Mouse (Mus musculus): Measurements from ENCODE around the gene Tamm41.

Tamm41 gene

DNA sequence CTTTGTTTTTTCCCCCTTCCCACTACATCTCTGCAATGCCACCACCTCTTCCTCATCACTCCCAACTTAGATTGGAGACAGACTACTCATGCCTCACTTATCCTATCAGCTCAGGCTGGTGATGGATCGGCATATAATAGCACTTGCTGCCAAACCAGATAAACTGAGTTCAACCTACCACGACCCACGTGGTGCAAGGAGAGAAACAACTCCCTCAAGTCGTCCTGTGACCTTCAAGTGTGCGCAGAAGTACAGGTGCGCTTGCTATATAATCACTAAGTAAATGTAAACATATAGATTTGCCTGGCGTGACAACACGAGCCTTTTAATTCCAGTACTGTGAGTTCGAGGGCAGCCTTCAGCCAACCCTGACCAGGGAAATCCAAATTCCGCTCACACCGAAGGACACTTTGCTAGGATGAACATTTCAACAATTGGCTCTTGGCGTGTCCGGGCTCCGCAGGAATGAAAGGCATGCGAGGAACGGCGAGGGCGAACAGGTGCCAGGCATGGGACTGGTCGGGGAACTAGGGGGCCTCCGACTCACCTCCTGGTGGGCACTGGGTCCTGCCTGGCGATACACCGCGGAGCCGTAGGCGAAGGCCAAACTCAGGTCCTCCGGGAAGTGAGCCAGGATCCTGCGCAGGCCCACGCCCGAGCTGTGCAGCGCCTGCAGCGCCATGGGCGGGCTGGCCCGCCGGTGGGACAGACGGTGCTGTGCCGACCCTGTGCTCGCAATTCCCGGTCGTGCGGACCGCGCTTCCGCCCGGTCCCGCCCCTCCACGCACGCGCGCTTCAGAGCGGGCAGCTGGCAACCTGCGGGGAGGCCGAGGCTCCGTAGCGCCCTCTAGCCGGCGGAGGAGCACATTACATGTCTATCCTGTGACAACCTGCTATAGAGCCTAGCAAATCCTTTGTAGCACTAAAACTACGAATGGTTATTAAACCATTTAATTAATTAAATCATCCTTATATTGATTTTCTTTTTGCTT is at the start of gene Tamm41:
Tamm41 (minus strand) TSS at position 774 of the 992 bp plus-strand sequence.
- peak; percentile 93 to 96 for DNase-seq

GRCm38 (mm10) chr6:115085274-115085841 is 47.7 kb upstream of the Tamm41 start:
- DNase-seq: peak; percentile 86 to 87

GRCm38 (mm10) chr6:115076781-115077575 is 39.3 kb upstream of the Tamm41 start:
- DNase-seq: peak; percentile 54 to 55

GRCm38 (mm10) chr6:115072024-115072423 is 34.3 kb upstream of the Tamm41 start:
- peak in 1 of 2 experiments; percentile 47 for DNase-seq

GRCm38 (mm10) chr6:115065411-115066241 is 27.9 kb upstream of the Tamm41 start:
- DNase-seq: peak; percentile 74 to 78

- DNase-seq: no peak
Measured at GRCm38 (mm10) chr6:115062605-115063350, 25.1 kb upstream of the Tamm41 start.

DNA sequence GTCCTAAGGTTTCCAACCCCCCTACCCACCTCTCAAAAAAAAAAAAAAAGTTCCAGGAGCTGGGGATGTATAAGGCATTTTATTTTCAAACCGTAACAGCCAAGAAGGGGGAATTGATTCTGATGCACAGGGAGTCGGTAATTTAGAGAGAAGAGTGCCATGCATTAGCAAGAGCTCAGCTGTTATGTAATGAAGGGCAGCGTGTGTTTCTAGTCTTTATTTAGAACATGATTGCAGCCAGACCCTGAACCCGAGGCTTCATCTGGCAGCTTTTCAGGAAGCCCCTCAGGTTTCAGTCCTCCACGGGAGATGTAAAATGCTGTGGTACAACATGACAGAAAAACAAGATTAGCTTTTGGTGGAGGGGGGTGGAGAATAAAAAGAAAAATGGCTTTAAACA is 21.6 kb upstream of the Tamm41 start:
- no peak for DNase-seq

DNA sequence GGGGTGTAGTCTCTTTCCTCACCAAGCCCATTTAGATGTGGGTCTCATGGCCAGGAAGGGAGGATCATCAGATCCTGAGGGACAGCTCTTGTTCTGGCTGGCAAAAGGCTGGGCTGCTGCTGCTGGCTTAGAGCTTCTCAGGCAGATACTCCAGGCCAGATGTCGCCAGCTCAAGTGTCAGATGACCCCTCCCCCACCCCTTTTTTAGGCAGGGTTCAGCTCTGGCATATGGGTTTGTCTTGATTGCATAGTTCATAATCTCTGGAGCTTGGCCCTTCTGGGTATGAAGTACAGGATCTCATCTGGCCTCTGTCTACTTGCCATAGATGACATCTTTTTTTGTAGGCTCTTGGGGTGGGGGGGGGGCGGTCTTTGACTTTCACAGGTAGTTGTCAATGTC is 19.0 kb upstream of the Tamm41 start:
- no peak for DNase-seq

GRCm38 (mm10) chr6:115055440-115055839 is 17.8 kb upstream of the Tamm41 start:
- DNase-seq: no peak

- DNase-seq: no peak
Measured at GRCm38 (mm10) chr6:115051586-115052197, 14.0 kb upstream of the Tamm41 start.

GRCm38 (mm10) chr6:115049015-115049414 is 11.3 kb upstream of the Tamm41 start:
- DNase-seq: peak; percentile 76 to 88

- DNase-seq: no peak
Measured at GRCm38 (mm10) chr6:115047816-115048215, 10.1 kb upstream of the Tamm41 start.

DNA sequence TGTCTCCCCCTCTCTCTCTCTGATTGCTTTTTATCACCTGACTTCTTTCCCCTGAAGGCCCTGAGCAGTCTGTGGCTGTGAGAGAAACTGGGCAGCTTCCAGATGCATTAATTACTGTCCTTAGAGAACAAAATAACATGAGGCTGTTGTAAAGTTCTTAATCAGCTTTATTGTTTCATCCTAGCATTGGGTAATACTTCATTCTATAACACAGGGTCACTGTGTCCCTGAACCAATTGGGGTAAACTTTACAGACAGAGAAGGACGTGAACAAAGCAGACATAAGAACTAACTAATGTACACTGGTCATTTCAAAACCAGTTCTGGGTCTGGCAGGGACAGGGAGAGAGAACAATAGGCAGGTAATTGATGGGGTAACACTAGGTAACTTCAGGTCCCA is 8.4 kb upstream of the Tamm41 start:
- no peak for DNase-seq

GRCm38 (mm10) chr6:115044709-115045108 is 7.0 kb upstream of the Tamm41 start:
- DNase-seq: no peak

- DNase-seq: no peak
Measured at GRCm38 (mm10) chr6:115043657-115044500, 6.2 kb upstream of the Tamm41 start.

- DNase-seq: no peak
Measured at GRCm38 (mm10) chr6:115042609-115043008, 4.9 kb upstream of the Tamm41 start.

- no peak for DNase-seq
Measured at GRCm38 (mm10) chr6:115033441-115033840, 4.2 kb downstream of the Tamm41 start.

- no peak for DNase-seq
Measured at GRCm38 (mm10) chr6:115030098-115030497, 7.6 kb downstream of the Tamm41 start.

DNA sequence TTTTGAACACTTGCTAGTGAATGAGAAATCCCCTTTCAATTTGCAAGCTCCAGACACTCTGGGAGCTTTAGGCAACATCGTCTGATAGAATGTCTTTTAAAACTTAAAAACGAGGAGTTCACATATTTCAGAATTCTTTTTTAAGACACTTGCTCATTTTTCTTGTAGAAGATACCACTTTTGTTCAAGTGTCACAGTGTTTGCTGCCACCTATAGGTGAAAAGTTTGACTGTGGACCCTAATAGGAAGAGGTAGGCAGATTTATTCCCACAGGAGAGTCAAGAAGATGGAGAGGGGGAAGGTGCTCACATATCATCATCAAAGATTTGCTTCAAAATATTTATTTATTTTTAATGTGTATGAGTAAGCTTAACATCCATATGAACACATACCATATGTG is 8.4 kb downstream of the Tamm41 start:
- peak in 1 of 2 experiments; percentile 28 for DNase-seq

DNA sequence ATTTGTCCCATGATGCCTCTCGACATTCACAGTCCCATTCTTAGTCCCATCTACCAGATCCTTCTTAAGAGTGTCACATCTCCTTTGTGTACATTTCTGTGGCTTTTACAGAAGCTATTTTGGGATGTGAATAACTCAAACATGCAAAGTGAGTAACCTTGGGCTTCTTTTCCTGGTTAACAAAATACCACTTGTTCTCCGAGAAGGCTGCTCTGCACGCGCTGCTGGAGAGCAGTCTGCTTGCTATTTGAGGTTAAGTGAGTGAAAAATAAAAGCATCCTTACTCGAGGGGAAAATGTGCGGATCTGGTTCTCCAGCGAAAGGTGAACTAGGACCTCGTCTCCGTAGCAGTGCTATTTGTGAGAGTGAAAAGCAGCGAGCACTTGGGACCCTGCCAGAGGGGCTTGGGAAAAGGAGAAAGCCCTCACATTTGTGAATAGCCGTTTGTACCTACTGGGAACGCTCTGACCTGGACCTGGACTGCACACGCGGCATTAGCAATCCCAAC is 10.1 kb downstream of the Tamm41 start:
- DNase-seq: no peak

Measured in cerebellum, postnatal 25 days (tissue).